Mouse (Mus musculus) MEL (cell line): Measurements from ENCODE around the gene Ppm1g. TPM values are rescaled to one million over a fixed set of nuclear protein-coding genes. Genes with fewer than 3 reads are reported as not detected.

ENCODE experiments used
- DNase-seq: peaks from one replicate; pipeline ENCODE4 v3.0.0; 2011; ENCODE audit warnings: low read depth, low spot score
- H3K27ac ChIP-seq: 2 replicates; pipeline ENCODE4 v1.5.1; 2012; ENCODE audit warnings: low read depth, mild to moderate bottlenecking, control low read depth, low read length, moderate library complexity; ENCODE audit not compliant: control insufficient read depth
- H3K27me3 ChIP-seq, 2 experiments: fragments of 150-350 bp in 1 of 2; sonication (generic) in 1 of 2; 2 replicates each; pipeline ENCODE4 v1.6.1; 2012; ENCODE audit warnings: low read length in 2 of 2, mild to moderate bottlenecking in 2 of 2, improper control_type of control experiment in 1 of 2, moderate library complexity in 1 of 2; ENCODE audit not compliant: insufficient read depth in 2 of 2, control insufficient read depth in 1 of 2
- H3K36me3 ChIP-seq, 2 experiments: 2 replicates each; pipeline ENCODE4 v1.6.1; 2012 to 2014; ENCODE audit warnings: low read length in 2 of 2, improper control_type of control experiment in 1 of 2, inconsistent platforms in 1 of 2, mild to moderate bottlenecking in 1 of 2; ENCODE audit not compliant: insufficient read depth in 2 of 2, control insufficient read depth in 1 of 2
- H3K4me1 ChIP-seq, 2 experiments: fragments of 150-350 bp in 1 of 2; sonication (generic) in 1 of 2; 2 replicates each; pipeline ENCODE4 v1.6.1; 2012; ENCODE audit warnings: low read length in 2 of 2, improper control_type of control experiment in 1 of 2, mild to moderate bottlenecking in 1 of 2; ENCODE audit not compliant: insufficient read depth in 2 of 2, control insufficient read depth in 1 of 2
- H3K4me3 ChIP-seq, 2 experiments: fragments of 150-350 bp in 1 of 2; sonication (generic) in 1 of 2; 2 replicates each; pipeline ENCODE4 v1.5.1; 2012; ENCODE audit warnings: low read depth in 2 of 2, low read length in 2 of 2, mild to moderate bottlenecking in 2 of 2, moderate library complexity in 2 of 2, control low read depth in 1 of 2, improper control_type of control experiment in 1 of 2; ENCODE audit not compliant: control insufficient read depth in 1 of 2, insufficient read depth in 1 of 2
- H3K79me2 ChIP-seq: 2 replicates; pipeline ENCODE4 v1.6.1; 2012; ENCODE audit warnings: mild to moderate bottlenecking, low read length, moderate library complexity; ENCODE audit not compliant: control insufficient read depth, poor library complexity, insufficient read depth
- H3K9ac ChIP-seq: 2 replicates; pipeline ENCODE4 v1.6.1; 2012; ENCODE audit warnings: low read depth, mild to moderate bottlenecking, control low read depth, low read length, moderate library complexity; ENCODE audit not compliant: control insufficient read depth, poor library complexity, severe bottlenecking
- H3K9me3 ChIP-seq: fragments of 150-350 bp; sonication (generic); replicated peaks from 2 replicates; pipeline ENCODE4 v1.6.1; 2012; ENCODE audit warnings: mild to moderate bottlenecking, low read length, improper control_type of control experiment, moderate library complexity; ENCODE audit not compliant: insufficient read depth
- CHD1 ChIP-seq: IDR thresholded peaks from 2 replicates; pipeline ENCODE4 v1.6.1; 2012; ENCODE audit warnings: low read depth, mild to moderate bottlenecking, inconsistent platforms, low read length, improper control_type of control experiment
- CTCF ChIP-seq, 3 experiments: IDR thresholded peaks in 2 of 3; conservative IDR thresholded peaks in 1 of 3; 2 replicates each; pipeline ENCODE4 v1.5.1; 2011 to 2012; ENCODE audit warnings: low read length in 3 of 3, low read depth in 2 of 3, mild to moderate bottlenecking in 2 of 3, improper control_type of control experiment in 1 of 3, inconsistent platforms in 1 of 3, mixed read lengths in 1 of 3, moderate library complexity in 1 of 3; ENCODE audit not compliant: control insufficient read depth in 1 of 3, insufficient read depth in 1 of 3, poor library complexity in 1 of 3, severe bottlenecking in 1 of 3
- ELF1 ChIP-seq: IDR thresholded peaks from 2 replicates; pipeline ENCODE4 v1.6.1; 2014; ENCODE audit warnings: low read depth, mild to moderate bottlenecking, inconsistent platforms, low read length, improper control_type of control experiment, moderate library complexity
- GABPA ChIP-seq: IDR thresholded peaks from 2 replicates; pipeline ENCODE4 v1.6.1; 2012; ENCODE audit warnings: low read depth, mild to moderate bottlenecking, inconsistent platforms, low read length, improper control_type of control experiment, moderate library complexity
- HCFC1 ChIP-seq: IDR thresholded peaks from 2 replicates; pipeline ENCODE4 v1.6.1; 2012; ENCODE audit warnings: low read depth, mild to moderate bottlenecking, inconsistent platforms, low read length, improper control_type of control experiment, moderate library complexity
- MAX ChIP-seq: IDR thresholded peaks from 2 replicates; pipeline ENCODE4 v1.6.1; 2011; ENCODE audit warnings: low read length, improper control_type of control experiment
- MAZ ChIP-seq: IDR thresholded peaks from 2 replicates; pipeline ENCODE4 v1.6.1; 2012; ENCODE audit warnings: low read depth, mild to moderate bottlenecking, inconsistent platforms, low read length, improper control_type of control experiment
- MXI1 ChIP-seq: IDR thresholded peaks from 2 replicates; pipeline ENCODE4 v1.6.1; 2011; ENCODE audit warnings: mild to moderate bottlenecking, low read depth, low read length, improper control_type of control experiment
- MYC ChIP-seq: IDR thresholded peaks from 2 replicates; pipeline ENCODE4 v1.6.1; 2011; ENCODE audit warnings: low read depth, mild to moderate bottlenecking, low read length, improper control_type of control experiment, moderate library complexity
- POLR2AphosphoS5 ChIP-seq: IDR thresholded peaks from 2 replicates; pipeline ENCODE4 v1.6.1; 2012; ENCODE audit warnings: low read depth, borderline replicate concordance, mild to moderate bottlenecking, inconsistent platforms, low read length, moderate library complexity, mixed read lengths
- RAD21 ChIP-seq: IDR thresholded peaks from 2 replicates; pipeline ENCODE4 v1.6.1; 2011; ENCODE audit warnings: mild to moderate bottlenecking, low read depth, low read length, improper control_type of control experiment
- RCOR1 ChIP-seq: IDR thresholded peaks from 2 replicates; pipeline ENCODE4 v1.6.1; 2012; ENCODE audit warnings: low read depth, mild to moderate bottlenecking, inconsistent platforms, low read length, improper control_type of control experiment
- SIN3A ChIP-seq: IDR thresholded peaks from 2 replicates; pipeline ENCODE4 v1.6.1; 2012; ENCODE audit warnings: low read length, improper control_type of control experiment, inconsistent platforms
- TAL1 ChIP-seq: IDR thresholded peaks from 2 replicates; pipeline ENCODE4 v1.6.1; 2012; ENCODE audit warnings: mild to moderate bottlenecking, inconsistent platforms, low read length, moderate library complexity, mixed read lengths
- UBTF ChIP-seq: IDR thresholded peaks from 2 replicates; pipeline ENCODE4 v1.6.1; 2012; ENCODE audit warnings: low read depth, mild to moderate bottlenecking, inconsistent platforms, low read length, improper control_type of control experiment, moderate library complexity, borderline replicate concordance; ENCODE audit not compliant: insufficient read depth
- USF2 ChIP-seq, 2 experiments: IDR thresholded peaks; 2 replicates each; pipeline ENCODE4 v1.6.1; 2011 to 2012; ENCODE audit warnings: improper control_type of control experiment in 2 of 2, low read length in 2 of 2, borderline replicate concordance in 1 of 2, inconsistent platforms in 1 of 2, low read depth in 1 of 2, mild to moderate bottlenecking in 1 of 2; ENCODE audit not compliant: insufficient read depth in 1 of 2
- ZNF384 ChIP-seq: IDR thresholded peaks from 2 replicates; pipeline ENCODE4 v1.6.1; 2012; ENCODE audit warnings: low read depth, mild to moderate bottlenecking, inconsistent platforms, low read length, improper control_type of control experiment
- polyA plus RNA-seq, 2 experiments: library from polyadenylated mRNA; stranded (reverse) in 1 of 2; unstranded in 1 of 2; fragments of >175 nt in 1 of 2; fragments of >200 nt in 1 of 2; gene quantifications; 2 replicates each; pipeline versions ENCODE4 v1.2.1 to v1.2.4; 2012; ENCODE audit warnings: low replicate concordance in 2 of 2, low read depth in 1 of 2; ENCODE audit not compliant: insufficient read length in 2 of 2, insufficient read depth in 1 of 2, missing spikeins in 1 of 2
- total RNA-seq: library from RNA; depleted of rRNA; stranded (reverse); fragments of 300-350 nt; gene quantifications from 2 replicates; pipeline ENCODE4 v1.2.3, GENCODE M21; 2012

The Ppm1g gene
- total and polyA plus RNA-seq, 3 experiments = 169 to 639 (median 408) TPM

DNA sequence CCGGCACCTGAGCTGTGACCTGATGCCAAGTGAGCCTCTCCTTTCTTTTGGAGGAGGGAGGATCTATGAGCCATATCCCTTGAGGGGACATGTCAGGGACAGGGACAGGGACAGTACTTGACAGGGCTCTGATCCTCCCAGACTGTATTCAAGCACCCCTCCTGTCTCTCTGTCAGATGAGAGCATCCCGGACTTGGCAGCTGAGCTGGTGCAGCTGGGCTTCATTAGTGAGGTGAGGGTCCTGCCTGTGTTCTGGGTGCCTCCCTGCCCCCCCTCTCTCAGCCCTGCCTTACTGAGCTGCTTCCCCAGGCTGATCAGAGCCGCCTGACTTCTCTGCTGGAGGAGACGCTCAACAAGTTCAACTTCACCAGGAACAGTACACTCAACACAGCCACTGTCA, 30.2 kb upstream of the Ppm1g start:
- Histone ChIP-seq H3K27ac (no peak overlapping the region), H3K36me3 (peaks cover 0 to 19% of the 10 kb centered on the region in 2 experiments; a peak in 2 of 4 replicates), H3K4me1 (no peaks in the 10 kb centered on the region), H3K4me3 (no peak overlapping the region), H3K9me3 (no peaks in the 10 kb centered on the region), H3K27me3 (no peaks in the 10 kb centered on the region), H3K79me2 (no peaks in the 10 kb centered on the region), H3K9ac (no peak overlapping the region)
- no peak for DNase-seq
- TF ChIP-seq ZNF384 (no peak), UBTF (no peak), SIN3A (no peak), MXI1 (no peak), MAZ (no peak), POLR2AphosphoS5 (no peak), USF2 (IDR thresholded peaks at IDR 0.05; ENCODE audit: borderline replicate concordance in 1 of 2, insufficient read depth in 1 of 2, low read depth in 1 of 2, low read length in 2 of 2) (no peak), RAD21 (no peak), HCFC1 (no peak), RCOR1 (no peak), CHD1 (no peak), GABPA (no peak), TAL1 (no peak), MAX (no peak), ELF1 (no peak), CTCF (IDR thresholded peaks at IDR 0.05 in 2 of 3, conservative IDR thresholded peaks at IDR 0.05 in 1 of 3; ENCODE audit: control insufficient read depth in 1 of 3, insufficient read depth in 1 of 3, low read depth in 2 of 3, low read length in 3 of 3, poor library complexity in 1 of 3, severe bottlenecking in 1 of 3) (no peak)

DNA sequence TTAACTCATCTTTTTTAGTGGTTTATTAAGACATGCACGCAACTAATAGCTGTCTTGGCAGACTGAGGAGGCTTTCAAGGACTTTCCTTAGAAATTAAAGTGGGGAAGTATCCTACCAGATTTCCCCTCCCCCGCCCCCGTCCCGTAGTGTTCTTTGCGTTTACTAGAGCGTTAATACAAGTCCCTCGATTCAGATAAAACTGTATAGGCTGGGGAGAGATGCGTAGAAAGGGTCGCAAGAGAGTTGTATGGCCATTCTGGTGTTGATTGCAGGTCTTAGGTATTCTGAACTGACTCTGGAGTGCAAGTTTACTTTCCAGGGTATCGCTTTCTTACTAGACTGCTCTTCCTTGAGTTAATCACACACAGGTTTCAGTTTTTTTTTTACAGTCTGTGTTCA, 21.7 kb upstream of the Ppm1g start:
- H3K27ac ChIP-seq = no peak overlapping the region
- no peaks in the 10 kb centered on the region for H3K9me3 ChIP-seq
- H3K4me1 ChIP-seq = peaks cover 0 to 2% of the 10 kb centered on the region in 2 experiments; a peak in 2 of 4 replicates
- H3K27me3 ChIP-seq = no peaks in the 10 kb centered on the region
- peaks cover 7% of the 10 kb centered on the region in 2 experiments for H3K36me3 ChIP-seq
- H3K79me2 ChIP-seq = peaks cover 17% of the 10 kb centered on the region
- peak overlapping the region; percentile 79 to 100 for H3K4me3 ChIP-seq
- TF ChIP-seq ZNF384 = peak; percentile 68; the same call in 1 of the 2 replicates
- TF ChIP-seq MYC = no peak
- peak; percentile 59 for DNase-seq
- peak overlapping the region; percentile 85 for H3K9ac ChIP-seq
